Mouse (Mus musculus) neural tube, embryonic 10.5 days (tissue): ENCODE results near the gene Spaca4.

Source experiments
- DNase-seq: peaks from one replicate; pipeline ENCODE4 v3.0.0-alpha.2; 2017; ENCODE audit warnings: low spot score; ENCODE audit errors: extremely low spot score

Spaca4 gene

GRCm38 (mm10) chr7:45700301-45701015, 25.2 kb downstream of the Spaca4 start:
- peak; percentile 69 for DNase-seq

GRCm38 (mm10) chr7:45699523-45700141, 26.0 kb downstream of the Spaca4 start, which contains the start of gene Car11:
Gene Car11 (plus strand): TSS chr7:45699843.
- no peak for DNase-seq

- no peak for DNase-seq
Measured at GRCm38 (mm10) chr7:45697894-45698293, 27.7 kb downstream of the Spaca4 start.

GRCm38 (mm10) chr7:45695098-45695497, 30.5 kb downstream of the Spaca4 start:
- peak; percentile 70 for DNase-seq

- no peak for DNase-seq
Measured at GRCm38 (mm10) chr7:45693921-45694591, 31.6 kb downstream of the Spaca4 start, which contains the start of gene Sec1. Gene Sec1 (minus strand): TSS chr7:45694402.

- no peak for DNase-seq
Measured at GRCm38 (mm10) chr7:45692364-45692763, 33.2 kb downstream of the Spaca4 start.

GRCm38 (mm10) chr7:45689800-45690199, 35.8 kb downstream of the Spaca4 start:
- DNase-seq: no peak

GRCm38 (mm10) chr7:45689099-45689498, 36.5 kb downstream of the Spaca4 start:
- DNase-seq: no peak

GRCm38 (mm10) chr7:45686841-45687240, 38.8 kb downstream of the Spaca4 start:
- DNase-seq: no peak

- DNase-seq: no peak
Measured at GRCm38 (mm10) chr7:45685811-45686210, 39.8 kb downstream of the Spaca4 start.

GRCm38 (mm10) chr7:45683396-45684050, 42.1 kb downstream of the Spaca4 start, which contains the start of gene Ntn5:
Gene Ntn5 (plus strand): TSS chr7:45684022.
- no peak for DNase-seq

GRCm38 (mm10) chr7:45682144-45683126, 43.2 kb downstream of the Spaca4 start:
- DNase-seq: peak; percentile 94

GRCm38 (mm10) chr7:45681046-45681736, 44.4 kb downstream of the Spaca4 start:
- DNase-seq: no peak

- DNase-seq: no peak
Measured at GRCm38 (mm10) chr7:45679966-45680621, 45.5 kb downstream of the Spaca4 start.

- no peak for DNase-seq
Measured at GRCm38 (mm10) chr7:45678513-45678912, 47.1 kb downstream of the Spaca4 start.

- DNase-seq: no peak
Measured at GRCm38 (mm10) chr7:45677627-45678295, 47.9 kb downstream of the Spaca4 start.
